Mouse (Mus musculus): ENCODE data around the gene Cntnap4. TPM values are rescaled to one million over a fixed set of nuclear protein-coding genes. Genes with fewer than 3 reads are reported as not detected.
"Not testable (repeated sequence)": the region's sequence is repeated elsewhere in the genome, so short reads cannot be mapped to it uniquely, and the experiment has no call there.

Gene Cntnap4
- polyA plus RNA-seq, 1 experiment from 2014 or later: 0.07 TPM

GRCm38 (mm10) chr8:112849541-112849940 is 279.7 kb downstream of the Cntnap4 start:
- 72% methylated on average over 1 of the region's 1 CpGs for WGBS
- not testable (repeated sequence) for H3K9me3 ChIP-seq (ENCODE audit: control insufficient read depth, low read length)

GRCm38 (mm10) chr8:112906458-112907112 is 336.7 kb downstream of the Cntnap4 start:
- no peak for ATAC-seq (ENCODE audit: insufficient number of reproducible peaks, insufficient read depth, low FRiP score, low read depth)
- H3K4me2 ChIP-seq (ENCODE audit: low read length): 0 out of 2 replicates have a peak overlapping the region, but pooled peaks have one; percentile 6
- WGBS: 41% methylated on average over 8 of the region's 8 CpGs

More at GRCm38 (mm10) chr8:112849541-112849940, 279.7 kb downstream of the Cntnap4 start:
- not testable (repeated sequence) for H3K9ac ChIP-seq (ENCODE audit: low read length); H3K27ac ChIP-seq (replicated peaks in 1 of 2; ENCODE audit: control insufficient read depth in 1 of 2, insufficient read depth in 1 of 2, low read depth in 2 of 2, low read length in 2 of 2); H3K4me1 ChIP-seq (ENCODE audit: control insufficient read depth in 2 of 2, insufficient read depth in 2 of 2, low read length in 2 of 2); H3K4me3 ChIP-seq (ENCODE audit: control insufficient read depth in 1 of 2, insufficient read depth in 1 of 2, low read depth in 1 of 2, low read length in 2 of 2); H3K27me3 ChIP-seq (ENCODE audit: control insufficient read depth, insufficient read depth, low read length); H3K36me3 ChIP-seq (ENCODE audit: control insufficient read depth, insufficient read depth, low read length); H3K4me2 ChIP-seq (ENCODE audit: low read length); ATAC-seq (ENCODE audit: insufficient number of reproducible peaks, insufficient read depth, low FRiP score, low read depth)

GRCm38 (mm10) chr8:112909527-112909926 is 339.7 kb downstream of the Cntnap4 start:
- no peak for ATAC-seq (ENCODE audit: insufficient number of reproducible peaks, insufficient read depth, low FRiP score, low read depth)
- Histone ChIP-seq H3K27ac (replicated peaks in 1 of 2; ENCODE audit: control insufficient read depth in 1 of 2, insufficient read depth in 1 of 2, low read depth in 2 of 2, low read length in 2 of 2) (no peak overlapping the region), H3K9me3 (ENCODE audit: control insufficient read depth, low read length) (no peaks in the 10 kb centered on the region), H3K4me2 (ENCODE audit: low read length) (no peak overlapping the region), H3K36me3 (ENCODE audit: control insufficient read depth, insufficient read depth, low read length) (no peaks in the 10 kb centered on the region), H3K4me1 (ENCODE audit: control insufficient read depth in 2 of 2, insufficient read depth in 2 of 2, low read length in 2 of 2) (peaks cover 2 to 10% of the 10 kb centered on the region in 2 experiments; a peak in 2 of 4 replicates), H3K9ac (ENCODE audit: low read length) (no peak overlapping the region), H3K27me3 (ENCODE audit: control insufficient read depth, insufficient read depth, low read length) (no peaks in the 10 kb centered on the region), H3K4me3 (ENCODE audit: control insufficient read depth in 1 of 2, insufficient read depth in 1 of 2, low read depth in 1 of 2, low read length in 2 of 2) (no peak overlapping the region)
- 64% methylated on average over 5 of the region's 5 CpGs for WGBS

More at GRCm38 (mm10) chr8:112906458-112907112, 336.7 kb downstream of the Cntnap4 start:
- H3K4me3 ChIP-seq (ENCODE audit: control insufficient read depth in 1 of 2, insufficient read depth in 1 of 2, low read depth in 1 of 2, low read length in 2 of 2): no peak overlapping the region
- H3K27ac ChIP-seq (replicated peaks in 1 of 2; ENCODE audit: control insufficient read depth in 1 of 2, insufficient read depth in 1 of 2, low read depth in 2 of 2, low read length in 2 of 2): no peak overlapping the region
- H3K4me1 ChIP-seq (ENCODE audit: control insufficient read depth in 2 of 2, insufficient read depth in 2 of 2, low read length in 2 of 2): peaks cover 2 to 10% of the 10 kb centered on the region in 2 experiments; a peak in 2 of 4 replicates
- H3K27me3 ChIP-seq (ENCODE audit: control insufficient read depth, insufficient read depth, low read length): no peaks in the 10 kb centered on the region
- no peaks in the 10 kb centered on the region for H3K36me3 ChIP-seq (ENCODE audit: control insufficient read depth, insufficient read depth, low read length)
- no peak overlapping the region for H3K9ac ChIP-seq (ENCODE audit: low read length)
- H3K9me3 ChIP-seq (ENCODE audit: control insufficient read depth, low read length): no peaks in the 10 kb centered on the region

GRCm38 (mm10) chr8:112911422-112911821 is 341.6 kb downstream of the Cntnap4 start:
- no peak overlapping the region for H3K9ac ChIP-seq (ENCODE audit: low read length)
- H3K4me1 ChIP-seq (ENCODE audit: control insufficient read depth in 2 of 2, insufficient read depth in 2 of 2, low read length in 2 of 2): peaks cover 2 to 9% of the 10 kb centered on the region in 2 experiments; a peak in 2 of 4 replicates
- no peak overlapping the region for H3K4me2 ChIP-seq (ENCODE audit: low read length)
- no peaks in the 10 kb centered on the region for H3K9me3 ChIP-seq (ENCODE audit: control insufficient read depth, low read length)
- no peak overlapping the region for H3K27ac ChIP-seq (replicated peaks in 1 of 2; ENCODE audit: control insufficient read depth in 1 of 2, insufficient read depth in 1 of 2, low read depth in 2 of 2, low read length in 2 of 2)
- no peak for ATAC-seq (ENCODE audit: insufficient number of reproducible peaks, insufficient read depth, low FRiP score, low read depth)
- no peaks in the 10 kb centered on the region for H3K27me3 ChIP-seq (ENCODE audit: control insufficient read depth, insufficient read depth, low read length)
- no peak overlapping the region for H3K4me3 ChIP-seq (ENCODE audit: control insufficient read depth in 1 of 2, insufficient read depth in 1 of 2, low read depth in 1 of 2, low read length in 2 of 2)
- no peaks in the 10 kb centered on the region for H3K36me3 ChIP-seq (ENCODE audit: control insufficient read depth, insufficient read depth, low read length)

GRCm38 (mm10) chr8:112922151-112922550 is 352.3 kb downstream of the Cntnap4 start:
- Histone ChIP-seq H3K4me1 (ENCODE audit: control insufficient read depth in 2 of 2, insufficient read depth in 2 of 2, low read length in 2 of 2) (no peaks in the 10 kb centered on the region), H3K36me3 (ENCODE audit: control insufficient read depth, insufficient read depth, low read length) (no peaks in the 10 kb centered on the region), H3K9ac (ENCODE audit: low read length) (no peak overlapping the region), H3K27me3 (ENCODE audit: control insufficient read depth, insufficient read depth, low read length) (no peaks in the 10 kb centered on the region), H3K27ac (replicated peaks in 1 of 2; ENCODE audit: control insufficient read depth in 1 of 2, insufficient read depth in 1 of 2, low read depth in 2 of 2, low read length in 2 of 2) (no peak overlapping the region), H3K4me2 (ENCODE audit: low read length) (no peak overlapping the region), H3K4me3 (ENCODE audit: control insufficient read depth in 1 of 2, insufficient read depth in 1 of 2, low read depth in 1 of 2, low read length in 2 of 2) (no peak overlapping the region), H3K9me3 (ENCODE audit: control insufficient read depth, low read length) (no peaks in the 10 kb centered on the region)
- ATAC-seq (ENCODE audit: insufficient number of reproducible peaks, insufficient read depth, low FRiP score, low read depth): no peak

- H3K9me3 ChIP-seq (ENCODE audit: control insufficient read depth, low read length): no peaks in the 10 kb centered on the region
Measured at GRCm38 (mm10) chr8:112922789-112923188, 352.9 kb downstream of the Cntnap4 start.

More at GRCm38 (mm10) chr8:112922789-112923188, 352.9 kb downstream of the Cntnap4 start:
- Histone ChIP-seq H3K4me3 (ENCODE audit: control insufficient read depth in 1 of 2, insufficient read depth in 1 of 2, low read depth in 1 of 2, low read length in 2 of 2) (no peak overlapping the region), H3K9ac (ENCODE audit: low read length) (no peak overlapping the region), H3K27me3 (ENCODE audit: control insufficient read depth, insufficient read depth, low read length) (no peaks in the 10 kb centered on the region), H3K27ac (replicated peaks in 1 of 2; ENCODE audit: control insufficient read depth in 1 of 2, insufficient read depth in 1 of 2, low read depth in 2 of 2, low read length in 2 of 2) (no peak overlapping the region), H3K4me2 (ENCODE audit: low read length) (no peak overlapping the region), H3K36me3 (ENCODE audit: control insufficient read depth, insufficient read depth, low read length) (no peaks in the 10 kb centered on the region), H3K4me1 (ENCODE audit: control insufficient read depth in 2 of 2, insufficient read depth in 2 of 2, low read length in 2 of 2) (no peaks in the 10 kb centered on the region)
- no peak for ATAC-seq (ENCODE audit: insufficient number of reproducible peaks, insufficient read depth, low FRiP score, low read depth)
- 76% methylated on average over 5 of the region's 5 CpGs for WGBS

All from heart, embryonic 14.5 days (tissue).